Mouse (Mus musculus): ENCODE results near the gene Lig1.
"Not testable (repeated sequence)": the region's sequence is repeated elsewhere in the genome, so short reads cannot be mapped to it uniquely, and the experiment has no call there.

Lig1 gene

DNA sequence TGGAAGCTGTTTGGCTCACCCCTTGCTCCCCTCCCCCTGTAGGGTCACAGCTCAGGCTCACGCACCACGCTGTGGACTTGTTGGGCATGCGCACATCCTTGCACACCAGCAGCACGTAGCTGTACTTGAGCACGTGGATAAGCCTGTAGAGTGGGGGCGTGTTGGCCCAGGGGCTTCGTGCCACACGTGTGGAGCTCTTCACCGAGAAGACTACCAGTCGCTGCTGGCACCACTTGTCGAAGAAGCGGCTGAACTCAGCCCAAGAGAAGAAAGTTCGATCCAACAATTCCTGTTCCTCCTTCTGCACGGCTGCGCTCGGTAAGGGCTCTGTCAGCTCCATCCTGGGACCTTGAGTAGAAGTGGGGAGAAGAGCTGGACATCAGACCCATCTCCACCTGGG lies at the start of gene Lig1:
Gene Lig1, plus strand, starts transcription at position 203 of the 400 bp plus-strand sequence.
- no peak for DNase-seq

DNA sequence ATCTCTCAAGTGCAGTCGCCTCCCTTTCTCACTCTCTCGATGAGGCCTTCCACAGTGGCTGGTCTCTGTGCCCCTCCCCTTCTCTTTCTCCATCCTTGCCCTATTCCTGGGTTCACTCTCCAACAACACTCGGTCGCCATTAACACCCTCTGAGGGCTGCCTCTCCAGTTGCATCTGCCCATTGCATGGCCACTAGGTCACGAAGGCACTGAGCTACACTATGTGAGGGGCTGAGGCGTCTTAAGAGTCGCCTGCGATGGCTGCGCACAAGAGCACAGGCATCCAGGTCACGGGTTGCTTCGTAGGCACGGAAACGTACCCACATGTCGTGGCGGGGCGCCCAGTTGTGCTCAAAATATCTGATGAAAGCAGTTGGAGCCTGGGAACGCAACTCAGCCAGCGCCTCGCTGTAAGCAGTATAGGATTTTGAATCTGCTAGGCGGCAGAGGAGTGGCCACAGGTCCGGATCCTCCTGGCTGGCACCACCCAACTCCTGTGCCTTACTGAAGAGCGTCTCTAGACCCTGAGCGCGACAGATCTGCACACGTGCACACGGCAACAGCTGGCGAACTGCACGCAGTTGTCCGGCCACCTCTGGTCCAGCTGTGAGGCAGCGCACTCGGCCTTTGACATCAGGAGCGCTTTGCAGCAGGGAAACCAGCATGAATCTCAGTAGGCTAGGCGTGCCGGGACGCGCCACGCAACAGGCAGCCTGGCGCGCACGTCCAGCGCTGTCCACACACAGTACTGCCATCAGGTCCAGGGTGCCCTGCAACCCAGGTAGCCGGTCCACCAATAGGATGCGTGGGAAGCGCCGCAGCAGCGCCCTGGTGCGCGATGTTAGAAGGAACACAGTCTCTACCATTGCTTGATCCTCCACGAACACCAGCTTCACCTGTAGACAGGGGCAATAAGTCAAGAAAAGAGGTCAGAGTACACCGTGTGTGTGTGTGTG lies 16.1 kb upstream of the Lig1 start:
- DNase-seq: no peak

DNA sequence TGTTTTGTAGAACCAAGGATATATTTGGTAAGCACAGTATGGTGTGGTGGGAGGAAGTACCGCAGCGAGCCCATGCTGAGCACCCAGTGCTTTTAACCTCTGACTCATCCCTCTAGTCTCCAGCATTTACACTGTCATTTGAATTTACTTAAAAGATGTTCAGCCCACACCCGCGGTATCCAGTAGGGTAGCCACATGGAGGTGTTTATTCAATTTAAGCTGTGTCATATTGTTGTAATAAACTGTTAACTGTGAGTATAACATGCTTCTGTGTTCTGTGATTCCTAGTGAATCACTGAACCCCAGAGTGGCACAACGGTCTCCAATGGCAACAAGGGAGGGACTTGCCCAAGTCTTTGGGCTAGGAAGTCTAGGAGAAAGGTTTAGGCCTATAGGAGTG lies 13.2 kb upstream of the Lig1 start:
- DNase-seq: no peak

DNA sequence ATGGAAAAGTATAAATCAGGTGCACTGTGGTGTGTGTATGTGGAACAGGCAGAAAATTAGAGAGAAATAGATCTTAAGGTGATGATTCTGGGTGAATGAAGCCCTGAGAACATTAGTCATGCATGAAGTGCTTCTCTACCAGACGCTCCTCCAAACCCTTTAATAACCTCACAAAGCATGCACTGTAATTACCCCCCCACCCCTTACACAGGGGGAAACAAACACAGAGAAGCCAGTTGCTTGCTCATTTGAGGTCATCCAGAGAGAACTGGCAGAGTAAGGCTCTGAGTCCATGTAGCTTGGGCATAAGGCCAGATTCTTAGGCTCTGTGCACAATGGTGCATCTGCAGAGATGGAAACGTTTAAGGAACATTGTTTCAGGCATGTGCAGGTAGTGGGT lies 12.7 kb upstream of the Lig1 start:
- DNase-seq: no peak

DNA sequence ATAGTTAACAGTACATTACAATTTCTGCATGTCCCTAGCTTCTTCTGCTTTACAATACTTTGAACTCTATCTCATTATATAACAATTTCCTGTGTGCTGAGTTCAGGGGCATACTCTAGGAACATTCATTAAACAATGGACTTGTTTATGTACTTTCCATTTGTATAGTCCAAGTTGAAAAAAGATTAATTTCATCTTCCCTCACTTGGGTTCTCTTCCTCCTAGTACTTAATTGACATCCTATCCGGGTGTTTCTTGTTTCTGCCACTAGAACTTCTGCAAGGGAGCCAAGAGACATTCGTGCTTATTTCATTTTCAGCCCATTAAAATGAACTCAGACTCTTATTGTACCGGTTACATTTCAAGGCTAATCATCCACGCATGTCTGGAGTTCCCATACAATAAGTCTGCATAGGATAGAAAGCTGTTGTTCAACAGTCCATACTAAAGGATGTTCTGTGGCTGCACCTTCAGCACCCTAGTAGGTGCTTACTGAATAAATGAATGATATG lies 8.3 kb upstream of the Lig1 start:
- DNase-seq: no peak

DNA sequence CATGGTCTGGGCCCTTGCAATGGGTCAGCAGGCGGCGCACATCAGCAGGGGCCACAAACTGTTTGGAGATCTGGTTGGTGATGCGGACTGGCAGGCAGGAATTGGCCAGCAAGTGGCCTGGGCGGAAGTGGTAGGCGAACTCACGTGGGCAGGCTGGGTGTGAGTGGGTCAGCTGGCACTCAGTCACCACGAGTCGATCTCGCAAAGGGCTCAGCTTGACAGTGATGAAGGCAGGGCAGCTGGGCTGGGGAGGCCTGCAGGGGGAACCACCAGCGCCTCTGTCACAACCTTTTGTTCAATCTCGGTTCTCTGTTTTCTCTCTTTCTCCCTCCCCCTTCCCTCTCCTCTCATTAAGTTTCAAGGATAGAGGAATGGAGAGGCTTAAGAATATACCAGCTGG lies 7.7 kb upstream of the Lig1 start:
- no peak for DNase-seq

DNA sequence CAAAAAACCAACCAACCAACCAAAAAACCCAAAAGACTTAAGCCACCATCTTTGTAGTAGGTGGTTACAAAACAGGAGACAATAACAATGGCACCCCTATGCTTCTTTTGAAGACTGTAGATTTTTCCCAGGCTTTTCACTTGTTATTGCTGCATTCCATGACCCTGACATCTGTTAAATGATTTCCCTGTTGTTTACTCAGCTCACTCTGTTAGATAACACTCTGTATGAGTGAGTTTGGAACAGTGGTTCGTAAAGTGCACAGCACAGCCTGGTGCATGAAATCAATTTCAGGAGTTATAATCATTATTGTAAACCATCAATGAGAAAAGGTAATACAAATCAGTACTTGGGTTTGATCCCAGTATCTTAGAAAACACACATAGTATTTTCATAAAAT lies 5.4 kb upstream of the Lig1 start:
- no peak for DNase-seq

DNA sequence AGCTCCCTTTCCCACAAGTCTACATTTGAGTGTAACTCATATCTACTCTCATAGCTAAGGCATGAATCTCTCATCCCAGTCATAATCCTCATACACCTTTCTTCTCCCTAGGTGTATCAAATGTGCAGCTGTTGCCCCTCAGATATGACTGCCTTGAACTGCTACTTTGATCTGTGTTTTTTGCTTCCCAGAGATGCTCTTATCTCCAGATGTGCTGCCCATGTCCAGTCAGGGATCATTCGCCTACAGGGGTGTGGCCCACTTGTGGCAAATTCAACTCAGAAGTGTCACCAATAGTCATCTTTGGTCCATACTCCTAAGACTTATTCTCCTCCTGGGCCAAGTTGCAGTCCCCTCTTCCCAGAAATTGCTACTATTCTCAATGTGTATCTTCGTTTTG lies 750 bp downstream of the Lig1 start:
- no peak for DNase-seq

DNA sequence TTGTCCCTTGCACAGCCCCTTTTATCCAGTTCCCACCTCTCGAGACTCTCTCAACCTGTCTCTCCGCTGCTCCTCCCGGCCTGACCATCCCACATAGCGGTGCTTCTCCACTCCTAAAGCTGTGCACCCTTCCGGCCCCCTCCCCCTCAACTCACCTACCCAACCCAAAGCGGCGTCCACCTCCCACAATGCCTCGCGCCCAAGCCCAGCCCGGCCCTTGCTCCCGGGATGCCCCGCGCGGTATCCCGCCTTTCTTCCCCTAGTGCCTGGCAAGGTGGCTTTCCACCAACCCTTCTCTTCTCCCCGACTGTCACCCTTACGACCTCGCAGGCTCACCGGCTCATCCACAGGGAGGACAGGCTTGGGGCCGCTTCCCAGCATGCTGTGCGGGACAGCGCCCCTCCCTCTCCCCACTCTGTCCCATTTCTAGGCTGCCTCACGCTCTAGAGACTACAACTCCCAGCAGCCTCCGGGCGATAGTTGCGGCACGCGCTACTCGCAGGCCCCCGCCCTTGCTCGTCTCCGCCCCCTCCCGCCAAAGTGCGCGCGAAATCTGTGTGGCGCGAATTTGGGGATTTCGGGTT lies 1.3 kb downstream of the Lig1 start, which contains the start of gene Zswim9:
Gene Zswim9, minus strand, starts transcription at position 414 of the 584 bp plus-strand sequence.
- DNase-seq: peak; percentile 96

DNA sequence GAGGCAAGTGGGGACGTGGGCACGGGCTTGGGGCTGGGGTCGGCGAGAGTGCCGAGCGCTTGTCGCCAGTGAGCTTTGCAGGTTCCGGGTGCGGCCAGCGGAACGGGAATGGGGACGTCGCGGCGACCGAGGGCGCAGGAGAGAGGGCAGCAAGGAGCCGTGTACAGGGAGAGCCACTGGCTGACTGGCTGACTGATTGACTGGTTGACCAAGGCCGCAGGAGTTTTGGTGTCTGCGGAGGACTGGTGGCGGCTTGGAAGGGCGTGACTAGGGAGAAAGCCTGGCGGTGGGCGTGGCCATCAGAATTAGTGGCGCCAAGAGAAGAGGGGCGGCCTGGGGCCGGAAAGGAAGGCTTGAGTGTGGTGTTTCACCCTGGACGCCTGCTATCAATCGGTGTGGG lies 1.9 kb downstream of the Lig1 start:
- DNase-seq: not testable (repeated sequence)

DNA sequence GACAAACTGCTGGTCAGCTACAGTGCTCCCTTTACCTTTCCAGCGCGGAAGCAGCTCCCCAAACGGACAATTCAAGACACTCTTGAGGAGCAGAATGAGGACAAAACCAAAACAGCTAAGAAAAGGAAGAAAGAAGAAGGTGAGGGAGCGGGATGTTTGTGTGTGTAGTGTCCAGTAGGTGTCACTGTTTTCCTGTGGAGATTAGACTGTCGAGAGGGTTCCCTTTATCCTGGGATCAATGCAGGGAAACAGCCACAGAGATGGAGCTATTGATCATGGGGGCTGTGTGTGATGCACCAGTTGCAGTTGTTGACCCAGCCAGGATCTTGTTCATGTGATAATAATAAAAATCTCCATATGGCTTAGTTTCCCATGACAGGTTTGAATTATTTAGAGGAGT lies 11.5 kb downstream of the Lig1 start:
- DNase-seq: no peak

DNA sequence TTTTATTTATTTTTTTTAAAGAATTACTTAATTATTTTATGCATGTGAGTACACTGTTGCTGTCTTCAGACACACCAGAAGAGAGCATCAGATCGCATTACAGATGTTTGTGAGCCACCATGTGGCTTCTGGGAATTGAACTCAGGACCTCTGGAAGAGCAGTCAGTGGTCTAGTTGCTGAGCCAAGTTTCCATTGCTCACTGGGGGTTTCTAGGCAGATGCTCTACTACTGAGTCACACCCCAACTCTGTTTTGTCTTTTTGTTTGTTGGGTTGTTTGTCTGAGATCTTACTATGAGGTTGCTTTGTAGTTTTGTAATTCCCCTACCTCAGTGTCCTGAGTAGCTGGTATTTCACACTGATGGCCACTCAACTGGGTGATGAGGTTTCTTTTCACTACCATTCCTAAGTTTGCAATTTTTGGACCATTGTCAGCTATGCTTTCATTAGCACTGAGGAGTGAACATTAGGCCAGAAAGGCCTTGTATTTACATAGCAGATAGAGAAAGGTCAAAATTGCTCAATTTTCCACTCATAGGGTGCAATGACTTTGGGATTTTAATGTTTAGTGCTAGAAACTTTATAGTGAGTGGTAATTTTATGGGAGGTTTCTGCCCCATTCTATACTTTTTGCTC lies 13.1 kb downstream of the Lig1 start:
- no peak for DNase-seq

DNA sequence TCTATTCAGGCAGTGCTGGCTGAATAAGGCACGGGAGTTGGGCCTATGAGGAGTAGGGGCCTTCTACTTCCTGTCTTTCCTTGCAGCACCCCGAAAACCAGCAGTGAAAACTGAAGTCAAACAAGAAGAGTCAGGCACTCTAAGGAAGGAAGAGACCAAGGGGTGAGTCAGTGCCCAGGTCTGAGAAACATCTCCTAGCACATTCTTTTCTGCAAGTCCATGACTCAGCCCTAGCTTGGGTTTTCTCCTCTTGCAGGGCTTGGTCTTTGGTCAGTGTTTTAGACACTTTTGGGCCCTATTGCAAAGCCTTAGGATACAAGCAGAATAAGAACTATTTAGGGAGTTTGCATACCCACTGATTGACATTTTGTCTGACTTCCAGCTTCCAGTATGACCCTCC lies 14.3 kb downstream of the Lig1 start:
- DNase-seq: no peak

DNA sequence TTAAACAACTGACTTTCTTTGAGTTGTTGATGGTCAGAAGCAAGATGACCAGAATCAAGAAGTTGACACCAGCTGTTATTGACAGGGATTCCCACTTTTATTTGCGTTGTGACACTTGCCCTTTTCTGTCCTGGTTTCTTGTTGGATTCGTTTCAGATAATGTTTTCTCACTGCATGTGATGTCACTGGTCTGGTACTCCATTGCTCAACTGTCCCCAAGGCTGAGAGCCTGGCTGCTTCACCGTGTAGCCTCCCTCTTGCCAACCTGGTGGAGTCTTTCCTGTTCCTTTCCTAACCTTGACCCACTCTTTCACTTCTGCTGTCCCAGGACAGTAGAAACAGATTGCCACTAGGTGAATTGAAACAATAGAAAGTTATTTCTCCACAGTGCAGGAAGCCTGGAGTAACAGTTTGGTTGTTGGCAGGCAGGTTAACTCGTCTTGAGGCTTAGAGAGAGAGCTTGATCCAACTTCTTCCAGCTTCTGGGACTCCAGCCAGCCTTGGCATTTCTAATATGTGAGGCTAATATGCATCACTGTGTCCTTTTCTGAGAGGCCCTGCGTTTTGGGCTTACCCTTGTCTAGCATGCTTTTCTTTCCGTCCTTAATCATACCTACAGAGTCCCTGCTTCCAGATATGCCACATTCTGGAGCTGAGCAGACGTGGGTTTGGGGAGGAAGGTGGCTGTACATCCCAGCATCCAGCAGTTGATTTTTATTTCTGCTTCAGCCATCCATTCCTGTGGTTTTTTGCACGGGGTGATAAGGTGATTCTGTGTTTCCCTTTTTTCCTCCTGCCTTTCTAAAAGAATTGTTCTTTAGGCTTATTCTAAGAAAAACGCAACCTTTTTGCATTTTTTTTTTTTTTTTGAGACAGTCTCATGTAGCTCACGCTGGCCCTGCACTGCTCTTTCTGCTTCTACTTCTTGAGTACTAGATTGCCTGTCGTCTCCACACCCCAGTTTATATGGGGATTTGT lies 17.1 kb downstream of the Lig1 start:
- no peak for DNase-seq

DNA sequence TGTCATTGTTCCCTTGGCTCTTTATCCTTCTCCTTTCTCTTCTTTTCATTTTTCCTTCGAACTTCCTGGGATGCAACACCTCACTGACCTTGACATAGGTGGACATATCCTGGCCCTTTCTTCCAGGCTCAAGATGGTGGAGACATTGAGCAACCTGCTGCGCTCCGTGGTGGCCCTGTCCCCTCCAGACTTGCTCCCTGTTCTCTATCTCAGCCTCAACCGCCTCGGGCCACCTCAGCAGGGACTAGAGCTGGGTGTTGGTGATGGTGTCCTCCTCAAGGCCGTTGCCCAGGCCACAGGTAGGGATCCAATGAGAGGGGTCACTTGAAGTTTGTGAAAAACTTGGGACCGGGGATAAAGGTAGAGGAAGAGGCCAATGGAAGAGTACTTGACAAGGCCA lies 18.2 kb downstream of the Lig1 start:
- DNase-seq: no peak

DNA sequence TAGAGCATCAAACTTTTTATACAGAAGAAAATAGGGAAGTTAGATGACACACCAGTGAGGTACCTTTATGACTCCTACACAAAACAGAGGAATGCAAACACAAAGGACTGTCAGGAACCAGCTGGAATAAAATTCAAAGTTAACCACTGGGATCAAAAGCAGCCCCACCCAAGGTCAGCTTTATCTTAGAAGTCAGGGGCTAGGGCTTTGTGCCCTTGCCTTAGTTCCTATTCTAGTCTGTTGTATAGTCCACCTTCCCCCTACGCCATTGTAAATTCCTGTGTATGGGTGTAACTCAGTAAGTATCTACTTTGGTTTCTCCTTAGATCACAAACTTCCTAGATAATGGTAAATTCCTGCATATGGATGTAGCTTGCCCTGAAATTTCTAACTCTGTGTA lies 20.6 kb downstream of the Lig1 start:
- no peak for DNase-seq

DNA sequence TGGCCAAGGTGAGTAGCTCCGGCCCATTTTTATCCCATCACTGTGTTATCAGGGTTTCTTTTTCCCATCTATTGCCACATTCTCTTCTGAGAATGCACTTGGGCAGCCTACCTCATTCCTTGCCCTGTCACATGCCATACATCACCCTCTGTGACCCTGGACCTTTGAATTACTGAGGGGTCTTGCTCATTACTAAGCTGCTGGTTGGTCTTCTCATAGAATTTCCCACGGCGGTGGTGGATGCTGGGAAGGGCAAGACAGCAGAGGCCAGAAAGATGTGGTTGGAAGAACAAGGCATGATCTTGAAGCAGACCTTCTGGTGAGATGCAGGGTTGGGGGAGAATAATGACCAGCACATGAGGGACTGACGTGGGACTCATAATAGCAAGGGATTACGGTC lies 21.7 kb downstream of the Lig1 start:
- no peak for DNase-seq

DNA sequence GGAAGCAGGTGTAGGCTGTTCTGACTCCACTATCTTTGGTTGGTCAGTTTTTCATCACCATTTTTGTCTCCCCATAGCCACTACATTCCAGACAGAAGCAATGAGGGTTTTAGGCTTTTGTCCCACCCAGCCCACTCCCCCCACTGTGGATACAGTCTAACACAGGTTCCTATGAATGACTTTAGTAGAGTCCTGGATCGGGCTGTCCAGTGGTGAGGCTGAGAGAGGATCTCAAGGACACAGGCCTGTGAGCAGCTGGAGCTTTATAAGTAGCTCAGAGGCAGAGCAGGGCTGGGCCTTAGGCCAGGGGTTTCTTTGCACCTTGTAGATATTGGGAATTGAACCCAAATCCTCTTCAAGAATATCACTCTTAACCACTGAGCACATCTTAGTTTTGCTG lies 24.6 kb downstream of the Lig1 start:
- DNase-seq: no peak

DNA sequence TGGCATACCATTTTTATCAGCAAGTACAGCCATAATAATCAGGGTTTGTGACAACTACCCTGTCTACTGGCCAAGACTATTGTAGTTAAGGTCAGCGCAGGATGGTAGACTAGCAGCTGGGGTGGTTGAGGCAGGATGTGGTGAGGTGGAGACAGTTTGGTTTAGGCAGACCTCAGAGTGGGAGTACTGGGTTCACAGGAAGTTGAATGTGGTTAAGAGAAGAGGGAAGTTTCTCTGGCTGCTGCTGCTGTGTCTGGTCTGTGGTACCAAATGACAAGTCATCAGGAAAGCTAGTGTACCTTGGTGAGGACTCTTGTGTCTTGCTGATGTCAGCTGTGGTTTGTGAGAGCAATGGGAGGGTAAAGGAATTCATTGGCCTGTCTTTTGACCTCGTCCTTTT lies 25.7 kb downstream of the Lig1 start:
- peak; percentile 47 for DNase-seq

DNA sequence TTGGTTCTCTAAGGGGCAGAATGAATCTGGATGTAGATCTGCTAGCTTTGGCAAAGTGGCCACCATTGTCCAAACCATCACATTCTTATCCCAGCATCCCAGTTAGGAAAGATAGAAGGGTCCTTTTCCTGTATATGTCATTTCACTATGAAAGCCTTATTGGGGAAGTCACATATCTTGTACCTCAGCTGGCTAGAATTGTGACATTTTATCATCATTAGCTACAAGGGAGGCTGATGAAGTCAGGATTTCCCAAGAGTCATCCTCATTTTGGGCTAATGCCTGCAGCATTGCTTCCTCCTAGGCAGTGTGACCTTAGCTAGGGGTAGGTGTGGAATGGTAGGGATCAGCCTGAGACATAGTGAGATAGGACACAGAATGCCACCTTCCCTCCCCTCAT lies 26.3 kb downstream of the Lig1 start:
- DNase-seq: no peak

DNA sequence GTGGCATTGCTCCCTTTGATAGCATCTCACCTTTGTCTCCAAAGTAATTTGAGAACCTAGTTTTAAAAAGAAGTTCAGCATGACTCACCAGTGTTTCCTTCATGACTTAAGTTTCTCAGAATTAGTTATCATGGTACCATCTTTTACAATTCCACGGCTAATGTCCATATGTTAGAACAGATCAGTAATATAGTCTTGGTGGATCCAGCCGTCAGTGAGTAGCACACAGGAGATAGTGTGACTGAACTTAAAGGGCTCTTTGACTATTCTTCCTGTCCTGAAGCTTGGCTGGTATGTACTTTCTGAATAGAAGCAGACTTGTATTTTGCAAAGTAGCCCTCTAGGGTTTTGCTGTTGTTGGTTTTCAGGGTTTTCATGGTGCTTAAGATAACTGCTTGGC lies 32.3 kb downstream of the Lig1 start:
- DNase-seq: no peak

DNA sequence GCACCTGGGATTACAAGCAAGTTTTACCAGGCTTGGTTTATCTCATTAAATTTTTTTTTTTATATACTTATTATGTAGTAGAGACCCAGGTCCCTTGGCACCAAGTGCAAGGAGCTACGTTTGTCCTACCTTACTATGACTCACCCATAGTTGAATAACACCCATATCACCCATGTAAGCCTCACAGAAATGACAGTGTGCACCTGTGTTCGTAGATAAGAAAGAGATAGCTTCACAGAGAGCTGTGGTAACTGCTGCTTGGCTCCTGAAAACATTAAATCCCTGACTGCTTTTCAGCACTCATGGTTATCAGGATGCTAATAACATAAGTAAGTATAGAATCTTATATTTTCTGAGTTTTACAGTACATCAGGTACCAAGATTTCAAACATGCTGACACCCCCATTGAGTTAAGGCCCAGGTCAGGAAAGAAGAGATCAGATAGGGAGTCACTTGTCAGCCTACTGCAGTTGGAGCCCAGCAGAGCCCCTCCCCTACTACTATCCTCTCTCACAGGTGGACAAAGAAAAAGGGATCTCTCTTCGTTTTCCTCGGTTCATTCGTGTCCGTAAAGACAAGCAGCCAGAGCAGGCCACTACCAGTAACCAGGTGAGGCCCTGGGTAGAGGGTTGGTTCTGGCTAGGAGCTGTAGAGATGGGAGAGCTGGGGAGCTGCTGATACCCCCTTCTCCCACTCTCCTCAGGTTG lies 33.6 kb downstream of the Lig1 start:
- DNase-seq: no peak
